Mouse (Mus musculus) retina, embryonic 14.5 days (tissue): ENCODE measurements at regions not wholly inside any gene's neighbourhood (a gene's known extent, or its start where the extent isn't known, plus 50 kb on each side); places are given as distances from the start of the nearest gene placed in this dataset.

Experiments
- DNase-seq: peaks from one replicate; pipeline ENCODE4 v3.0.0-alpha.2; 2015; ENCODE audit warnings: low spot score

DNA sequence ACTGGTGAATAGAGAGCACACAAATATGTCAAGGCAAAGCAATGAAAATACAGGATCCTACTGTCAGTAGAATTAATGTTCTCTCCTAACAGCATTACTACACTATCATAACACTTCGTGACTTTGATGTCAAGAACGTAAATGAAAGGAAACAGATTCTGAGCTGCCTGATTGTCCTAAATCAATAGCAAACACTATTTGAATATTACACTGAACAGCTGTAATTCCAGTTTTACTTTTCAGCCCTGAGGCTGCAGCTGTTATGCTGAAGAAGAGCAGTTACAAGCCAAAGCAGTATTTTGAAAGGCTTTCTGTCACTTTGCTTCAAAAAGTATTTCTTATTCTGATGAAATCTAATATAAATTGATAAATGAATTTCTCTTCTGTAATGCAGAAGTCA, 828.7 kb upstream of the Adgrl2 start:
- no peak for DNase-seq

DNA sequence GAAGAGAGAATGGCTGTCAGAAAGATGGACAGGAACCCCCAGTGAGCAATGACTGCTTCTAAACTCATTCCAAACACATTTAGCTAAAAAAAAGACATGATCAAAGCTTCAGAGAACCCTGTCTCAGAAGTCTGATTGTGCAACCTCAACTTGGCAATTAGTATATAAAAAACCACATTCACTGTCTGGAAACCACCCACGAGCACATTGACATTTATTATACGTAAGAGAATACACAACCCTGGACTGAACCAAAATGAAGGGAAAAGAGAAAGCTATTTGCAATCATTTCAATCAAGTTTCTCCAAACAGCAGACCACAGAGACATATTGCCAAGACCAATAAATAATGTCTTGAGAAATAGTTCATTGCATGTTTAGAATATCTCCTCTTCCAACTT, 820.7 kb upstream of the Adgrl2 start:
- DNase-seq: no peak

DNA sequence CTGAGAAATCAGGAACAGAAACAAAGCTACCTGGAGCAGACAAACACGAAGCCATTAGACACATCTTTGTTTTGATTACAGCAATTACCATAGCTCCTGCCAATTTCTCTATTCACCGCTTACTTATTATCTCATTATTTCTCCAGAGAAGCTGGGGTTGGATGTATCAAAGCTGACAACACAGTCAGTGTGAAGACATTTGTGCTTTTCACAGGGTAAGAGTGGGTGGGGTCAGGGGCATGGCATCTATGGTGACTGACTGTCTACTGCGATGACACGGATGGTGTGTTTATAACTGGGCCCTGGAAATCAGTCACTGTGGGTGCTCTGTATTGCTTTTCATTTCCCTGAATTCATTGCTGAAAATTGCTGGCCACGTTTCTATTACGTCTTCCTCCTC, 815.0 kb upstream of the Adgrl2 start:
- DNase-seq: peak; percentile 50

DNA sequence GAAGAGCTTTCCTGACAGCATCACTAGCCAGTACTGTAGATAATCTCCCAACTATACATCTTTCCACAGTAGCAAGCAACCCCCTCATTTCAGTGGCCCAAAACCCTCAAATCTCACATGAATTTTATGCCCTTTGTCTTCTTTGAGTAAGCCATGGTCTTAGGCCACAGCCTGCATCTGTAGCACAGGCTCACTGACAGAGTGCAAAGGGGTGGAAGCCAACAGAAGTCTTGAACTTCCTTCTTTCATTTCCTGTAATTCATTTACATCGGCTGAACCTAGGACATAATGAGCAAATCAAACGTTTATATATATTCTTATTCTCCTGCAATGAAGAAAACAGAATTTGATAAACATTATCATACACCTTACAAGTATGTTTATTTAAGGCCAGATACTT, 805.8 kb upstream of the Adgrl2 start:
- DNase-seq: no peak

DNA sequence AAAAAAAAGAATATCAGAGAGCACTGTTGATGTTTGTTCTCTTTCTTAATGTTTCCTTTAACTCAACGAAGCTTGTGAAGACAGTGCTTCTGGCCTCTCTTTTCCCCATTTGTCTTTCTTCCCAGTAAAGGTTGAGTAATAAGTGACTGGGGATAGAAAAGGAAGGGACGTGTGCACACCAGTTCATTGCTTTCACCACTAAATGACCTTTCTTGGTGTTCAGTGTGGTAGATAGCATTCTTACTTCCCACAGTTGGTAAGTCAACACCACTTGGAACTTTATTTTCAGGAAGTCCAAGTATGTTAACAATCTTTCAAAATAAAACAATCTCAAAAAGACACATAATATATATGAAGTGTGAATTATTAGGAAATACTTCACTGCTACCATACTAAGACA, 801.2 kb upstream of the Adgrl2 start:
- no peak for DNase-seq

DNA sequence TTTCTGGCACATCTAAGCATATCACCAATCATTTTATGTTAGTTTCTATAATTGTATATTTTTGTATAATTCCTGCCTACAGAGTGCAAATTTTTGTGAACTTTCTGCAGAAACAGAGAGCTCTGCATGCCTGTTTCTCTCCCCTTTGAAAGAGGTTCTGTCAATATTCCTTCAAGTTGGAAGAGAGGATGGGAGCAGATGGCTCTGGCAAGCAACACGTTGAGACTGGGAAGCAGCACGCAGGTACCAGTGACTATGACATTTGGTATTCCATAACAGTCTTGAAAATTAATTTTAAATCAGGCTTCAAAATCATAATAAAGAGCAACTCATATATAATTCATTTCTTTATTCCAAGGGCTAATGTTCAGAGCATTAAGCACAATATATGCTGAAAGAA, 795.7 kb upstream of the Adgrl2 start:
- DNase-seq: no peak

DNA sequence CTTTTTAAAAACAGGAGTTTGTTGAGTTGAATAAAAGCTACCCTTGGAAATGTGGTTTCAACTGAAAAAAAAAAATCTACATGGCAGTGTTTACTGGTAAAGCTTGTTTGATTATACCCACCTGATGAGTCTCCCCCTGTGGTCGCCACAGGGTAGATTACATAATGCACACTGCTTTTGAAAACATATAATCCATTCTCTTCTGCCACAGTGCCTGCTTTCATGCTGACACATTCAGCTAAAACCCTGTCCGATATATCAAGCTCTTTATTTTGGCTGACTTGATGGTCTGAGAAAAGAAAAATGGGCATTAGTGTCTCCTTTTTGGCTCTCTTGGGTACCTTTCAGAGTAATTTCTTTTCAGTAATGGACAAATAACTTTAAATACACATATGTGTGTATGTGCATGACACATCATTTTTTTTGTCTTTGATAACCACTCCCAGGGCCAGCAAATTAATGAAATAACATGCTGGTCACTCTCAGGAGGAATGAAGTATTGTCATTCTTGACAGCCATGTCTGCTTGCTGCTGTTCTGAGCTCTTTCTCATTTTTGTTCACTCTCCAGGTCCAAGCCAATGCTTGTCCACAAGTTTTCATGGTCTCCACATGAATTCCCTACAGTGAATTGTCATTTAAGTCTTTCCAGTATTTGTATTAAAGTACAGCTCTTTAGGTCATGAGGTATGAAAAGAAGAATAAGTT, 793.7 kb upstream of the Adgrl2 start:
- no peak for DNase-seq

DNA sequence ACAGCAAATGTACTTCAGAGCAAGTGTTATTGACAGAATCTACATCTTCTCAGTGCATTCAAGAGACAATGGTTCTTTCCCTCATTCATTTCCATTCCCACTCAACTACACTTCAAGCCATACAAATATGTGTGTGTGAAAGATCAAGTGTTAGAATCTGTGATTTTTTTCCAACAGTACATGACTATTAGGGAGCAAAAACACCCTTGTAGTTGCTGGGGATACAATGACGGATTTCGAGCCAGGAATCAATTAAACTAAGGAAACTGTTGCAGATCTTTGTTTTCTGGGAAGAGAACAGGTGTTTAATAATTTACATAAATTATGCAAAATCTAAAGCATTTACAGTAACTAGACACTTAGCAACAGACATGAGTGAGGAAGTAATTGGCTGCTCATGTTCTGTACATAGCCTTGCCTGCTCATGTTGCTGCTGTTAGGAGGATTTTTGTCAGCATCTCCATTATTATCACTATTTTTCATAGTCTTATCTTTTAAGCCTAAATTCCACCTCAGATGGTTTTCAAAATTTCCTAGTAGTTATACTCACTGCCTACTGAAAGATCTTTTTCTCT, 777.6 kb upstream of the Adgrl2 start:
- no peak for DNase-seq

GRCm38 (mm10) chr3:149761245-149761644, 770.9 kb upstream of the Adgrl2 start:
- no peak for DNase-seq

- DNase-seq: no peak
These were observed 767.7 kb upstream of the Adgrl2 start for GRCm38 (mm10) chr3:149757910-149758592.

DNA sequence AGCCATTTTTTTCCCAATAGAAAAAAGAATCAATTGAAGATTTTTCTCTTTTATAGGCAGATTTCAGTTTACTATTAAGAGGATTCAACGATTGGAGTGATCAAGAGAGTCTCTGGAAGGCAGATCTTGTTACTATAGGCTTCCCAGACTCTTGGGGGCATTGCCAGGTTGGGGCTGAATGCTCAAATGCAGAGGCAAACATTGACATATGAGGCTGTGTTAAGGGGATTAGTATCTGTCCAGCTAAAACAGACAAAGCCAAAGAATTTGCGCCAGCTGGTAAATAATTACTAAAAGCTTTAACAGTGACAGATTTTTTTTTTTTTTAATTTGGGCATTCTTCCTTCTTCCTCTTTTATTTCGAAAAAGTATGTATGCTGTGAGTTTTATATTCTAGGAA, 745.7 kb upstream of the Adgrl2 start:
- no peak for DNase-seq

DNA sequence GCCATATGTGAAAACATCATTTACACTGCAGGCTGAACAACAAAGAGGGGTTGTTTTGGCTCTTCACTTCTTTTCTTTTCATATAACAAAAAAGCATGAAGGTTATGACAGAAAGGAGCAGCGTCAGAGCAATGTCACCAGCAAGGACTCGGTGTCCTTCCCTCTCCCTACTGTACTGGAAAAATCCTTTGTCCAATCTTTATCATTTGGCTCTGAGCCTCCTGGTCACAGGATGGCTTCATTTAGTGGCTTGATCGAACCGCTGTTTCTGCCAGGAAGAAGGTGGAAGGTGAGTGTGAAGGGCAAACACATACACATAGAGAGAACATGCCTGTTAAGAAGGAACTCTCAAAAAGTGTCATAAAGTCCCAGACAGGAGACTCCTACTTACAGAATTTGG, 735.9 kb upstream of the Adgrl2 start:
- no peak for DNase-seq

DNA sequence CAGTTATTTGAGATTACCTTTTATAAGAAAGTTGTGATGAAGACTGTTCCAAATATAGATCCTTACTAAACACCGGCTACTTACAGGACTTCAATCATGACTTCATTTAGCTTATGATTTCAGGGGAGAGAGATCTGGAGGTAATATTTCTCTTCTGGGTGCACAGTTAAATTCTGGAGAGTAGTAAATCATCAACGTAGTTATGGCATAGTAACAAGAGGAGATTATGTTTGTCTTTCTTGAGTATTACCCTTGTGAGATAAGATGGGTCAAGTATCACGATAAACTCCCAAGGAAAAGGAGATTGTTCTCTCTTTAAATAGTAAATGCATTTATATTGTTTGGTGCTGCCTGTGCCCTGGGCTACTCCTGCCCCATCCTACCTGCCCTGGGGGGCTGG, 734.5 kb upstream of the Adgrl2 start:
- DNase-seq: no peak

GRCm38 (mm10) chr3:149721832-149722231, 731.5 kb upstream of the Adgrl2 start:
- no peak for DNase-seq

- DNase-seq: peak; percentile 53
These were observed 730.0 kb upstream of the Adgrl2 start for GRCm38 (mm10) chr3:149720306-149720705.

- DNase-seq: peak; percentile 31
These were observed 715.4 kb upstream of the Adgrl2 start for GRCm38 (mm10) chr3:149705724-149706123.

GRCm38 (mm10) chr3:149705322-149705721, 715.0 kb upstream of the Adgrl2 start:
- DNase-seq: no peak

DNA sequence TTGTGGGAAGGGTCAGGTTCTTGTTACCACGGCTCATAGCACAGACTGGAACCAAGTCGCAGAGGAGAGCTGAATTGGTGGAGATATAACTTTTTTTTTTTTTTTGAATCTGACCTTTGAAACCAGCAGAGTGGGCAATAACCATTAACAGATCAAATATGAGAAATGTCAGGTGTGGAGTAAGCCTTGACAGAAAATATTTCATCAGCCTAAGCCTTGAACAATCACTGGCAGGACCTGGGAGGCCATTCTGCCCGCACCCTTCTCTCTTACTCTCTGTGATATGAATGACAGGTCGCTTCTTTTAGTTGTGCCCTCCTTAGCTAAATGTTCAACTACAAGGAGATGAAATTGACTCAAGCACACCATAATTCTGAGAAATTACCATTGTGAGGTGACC, 714.1 kb upstream of the Adgrl2 start:
- no peak for DNase-seq

GRCm38 (mm10) chr3:149683561-149683960, 693.2 kb upstream of the Adgrl2 start:
- no peak for DNase-seq

GRCm38 (mm10) chr3:149682246-149682645, 691.9 kb upstream of the Adgrl2 start:
- DNase-seq: no peak

GRCm38 (mm10) chr3:149673926-149674325, 683.6 kb upstream of the Adgrl2 start:
- DNase-seq: no peak

DNA sequence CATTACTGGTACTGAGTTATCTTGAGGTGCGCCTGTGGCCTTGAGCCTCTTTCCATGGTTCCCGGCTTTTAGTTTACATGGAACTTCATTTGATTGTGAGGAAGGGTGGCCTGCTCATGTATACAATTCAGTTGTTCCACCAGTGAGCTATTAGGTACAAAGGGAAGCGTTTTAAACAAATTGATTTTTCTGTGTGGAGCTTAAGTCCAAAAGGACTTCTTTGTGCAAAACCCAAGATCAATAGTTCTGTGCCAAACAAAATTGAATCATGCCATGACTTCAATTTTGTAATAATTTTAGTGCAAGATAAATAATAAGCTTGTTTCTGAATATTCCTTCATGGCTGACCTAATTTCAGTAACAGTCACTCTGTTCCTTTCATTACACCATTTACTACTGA, 674.3 kb upstream of the Adgrl2 start:
- DNase-seq: no peak

GRCm38 (mm10) chr3:149638324-149638723, 648.0 kb upstream of the Adgrl2 start:
- no peak for DNase-seq

DNA sequence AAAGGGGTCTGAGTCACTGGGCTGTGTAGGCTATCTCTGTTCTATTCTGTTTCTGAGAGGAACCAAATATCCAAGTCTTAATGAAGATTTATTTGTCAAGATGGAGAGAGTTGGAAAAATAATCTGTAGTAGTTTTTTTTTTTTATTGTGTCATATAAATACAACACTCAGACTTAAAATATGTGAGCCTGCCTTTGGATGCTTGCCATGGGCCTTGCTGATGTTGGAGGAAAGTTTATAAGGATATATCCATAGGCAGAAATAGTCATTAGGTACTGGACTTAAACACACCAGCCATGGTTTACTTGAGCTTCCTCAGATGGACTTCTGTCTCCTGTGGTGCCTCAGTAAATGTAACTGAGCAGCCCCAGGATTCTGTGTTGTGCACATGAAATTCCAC, 635.8 kb upstream of the Adgrl2 start:
- DNase-seq: no peak
